Mouse (Mus musculus): ENCODE measurements around the gene Zbtb22.

GRCm38 (mm10) chr17:33909077-33909868 lies 6.4 kb upstream of the Zbtb22 start, which contains the start of gene Daxx:
- TF ChIP-seq CTCF (IDR thresholded peaks at IDR 0.05; ENCODE audit: control insufficient read depth, insufficient read depth, low read length) (no peak), POLR2A (IDR thresholded peaks at IDR 0.05; ENCODE audit: borderline replicate concordance, control insufficient read depth, low read depth, low read length) (peak; percentile 32; the same call in 1 of the 2 replicates)
